1 mouse cellular context compared by ENCODE assay signal in the genomic region with DNA sequence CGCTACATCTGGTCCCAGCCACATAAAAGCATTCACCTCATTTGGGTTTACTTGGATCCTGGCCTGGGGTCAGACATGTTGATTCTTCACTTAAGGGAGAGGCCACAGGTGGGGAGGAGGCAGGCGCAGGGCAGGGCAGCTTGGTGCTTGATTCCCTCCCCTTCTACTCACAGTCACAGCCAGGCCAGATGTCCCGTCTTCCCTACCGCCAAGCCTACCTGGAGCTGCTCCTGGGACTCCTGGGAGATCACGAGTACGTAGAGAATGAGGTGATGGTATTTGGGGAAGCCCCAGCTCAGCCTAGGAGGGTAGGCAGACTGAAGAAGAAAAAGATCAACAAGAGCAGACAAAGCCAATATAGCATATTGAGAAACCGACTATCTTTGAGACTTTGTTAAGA.
TF ChIP-seq lines count a peak whose summit lies in the region.

No protein-coding gene starts in this region.

TF ChIP-seq in myocyte, 11 proteins besides CTCF, POLR2A, EP300 and RAD21 (continued from another document):
- no peak for TF ChIP-seq E2F4 (IDR thresholded peaks at IDR 0.05; ENCODE audit: insufficient read depth)
